Comparison of ENCODE assay signal across 15 mouse cellular contexts in the genomic region with DNA sequence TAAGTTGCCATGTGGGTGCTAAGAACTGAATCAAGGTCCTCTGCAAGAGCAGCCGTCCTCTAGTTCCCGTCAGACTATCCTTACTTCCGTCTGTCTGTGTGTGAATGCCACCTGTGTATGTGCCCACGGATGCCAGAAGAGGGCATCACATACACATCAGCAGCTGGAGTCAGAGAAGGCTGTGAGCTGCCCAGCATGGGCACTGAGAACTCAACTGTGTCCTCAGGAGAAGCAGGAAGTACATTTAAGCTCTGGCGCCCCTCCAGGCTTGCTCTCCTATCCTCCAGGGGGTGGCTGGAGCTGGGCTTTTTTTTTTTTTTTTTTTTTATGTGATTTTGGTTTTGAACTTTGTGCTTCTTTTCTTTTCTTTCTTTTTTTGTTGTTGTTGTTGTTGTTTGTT. TPM values are rescaled to one million over a fixed set of nuclear protein-coding genes. Genes with fewer than 3 reads are reported as not detected.
DNase-seq lines count a peak whose midpoint lies in the region; ATAC-seq and TF ChIP-seq lines count a peak whose summit lies in the region.
"Had no signal": no experiment of that assay in that cellular context is flagged by ENCODE, and none has a peak within 500 bp of the region (broad histone marks: within the 10 kb centered on the region; RNA-seq: fewer than 3 reads in every experiment).

No protein-coding gene starts in this region.

- WGBS in kidney, adult 2 months: 91% methylated on average over 5 of the region's 5 CpGs
- WGBS in hindbrain, embryonic 14.5 days: 77% methylated on average over 5 of the region's 5 CpGs

- no peak overlapping the region for H3K4me3 ChIP-seq in kidney, adult 2 months (ENCODE audit: insufficient read depth, low read depth, low read length)
- H3K4me3 ChIP-seq in hindbrain, embryonic 14.5 days (replicated peaks; ENCODE audit: low read length): no peak overlapping the region
- H3K4me3 ChIP-seq: embryonic facial prominence, embryonic 15.5 days; heart, embryonic 15.5 days; lung, embryonic 15.5 days had no signal

- H3K36me3 ChIP-seq in kidney, adult 2 months (ENCODE audit: control insufficient read depth, insufficient read depth, low read length): no peaks in the 10 kb centered on the region; the same call in none of the 2 replicates
- peaks cover 41% of the 10 kb centered on the region for H3K36me3 ChIP-seq in hindbrain, embryonic 14.5 days (replicated peaks; ENCODE audit: control insufficient read depth, insufficient read depth)

- peak; percentile 31; the same call in 1 of the 2 replicates for TF ChIP-seq CTCF in kidney, adult 2 months (conservative IDR thresholded peaks at IDR 0.05; ENCODE audit: insufficient read depth, insufficient read length, low read depth, low read length)

- H3K27me3 ChIP-seq in kidney, adult 2 months (replicated peaks; ENCODE audit: control insufficient read depth, insufficient read depth, low read length): no peaks in the 10 kb centered on the region
- no peaks in the 10 kb centered on the region for H3K27me3 ChIP-seq in hindbrain, embryonic 14.5 days (ENCODE audit: control insufficient read depth, insufficient read depth, low read length)
- H3K27me3 ChIP-seq: embryonic facial prominence, embryonic 15.5 days; heart, embryonic 15.5 days; lung, embryonic 15.5 days had no signal

- no peak for ATAC-seq in hindbrain, embryonic 14.5 days (ENCODE audit: low FRiP score)

- no peak overlapping the region for H3K9ac ChIP-seq in hindbrain, embryonic 14.5 days
- H3K9ac ChIP-seq: embryonic facial prominence, embryonic 15.5 days; heart, embryonic 15.5 days; lung, embryonic 15.5 days had no signal

- DNase-seq in adrenal gland, postnatal 14 days: peak; percentile 39
- DNase-seq in adrenal gland, adult 8-10 months: no peak
- DNase-seq in kidney, adult 2 months: no peak
- no peak for DNase-seq in kidney, adult 8-10 months
- peak; percentile 40 for DNase-seq in 3T3-L1 (ENCODE audit: low read depth, low spot score)
- DNase-seq in brain, adult 2 months (ENCODE audit: low read depth, low spot score): peak; percentile 18
- no peak for DNase-seq in spleen, postnatal 4 days (ENCODE audit: low spot score in 2 of 2)
- no peak for DNase-seq in hindbrain, embryonic 14.5 days (ENCODE audit: low spot score)
- DNase-seq: adrenal gland, adult 2 months; cerebellum, adult 9-10 months; thymus, postnatal 25 days had no signal

- no peak overlapping the region for H3K4me2 ChIP-seq in hindbrain, embryonic 14.5 days (replicated peaks)
- H3K4me2 ChIP-seq: embryonic facial prominence, embryonic 15.5 days; heart, embryonic 15.5 days; lung, embryonic 15.5 days had no signal

- H3K4me1 ChIP-seq in kidney, adult 2 months (ENCODE audit: control insufficient read depth, insufficient read depth, low read length): no peaks in the 10 kb centered on the region
- H3K4me1 ChIP-seq in hindbrain, embryonic 14.5 days (replicated peaks; ENCODE audit: control insufficient read depth, insufficient read depth, low read length): peaks cover 3% of the 10 kb centered on the region; the same call in 1 of the 2 replicates
- H3K4me1 ChIP-seq: embryonic facial prominence, embryonic 15.5 days; heart, embryonic 15.5 days; lung, embryonic 15.5 days had no signal

- no peak for TF ChIP-seq POLR2A in kidney, adult 2 months (IDR thresholded peaks at IDR 0.05; ENCODE audit: low read depth, low read length)

- no peak overlapping the region for H3K27ac ChIP-seq in kidney, adult 2 months (ENCODE audit: insufficient read depth, low read depth, low read length)
- H3K27ac ChIP-seq in hindbrain, embryonic 14.5 days: no peak overlapping the region
- H3K27ac ChIP-seq: embryonic facial prominence, embryonic 15.5 days; heart, embryonic 15.5 days; lung, embryonic 15.5 days had no signal

- no peaks in the 10 kb centered on the region for H3K9me3 ChIP-seq in hindbrain, embryonic 14.5 days (ENCODE audit: control insufficient read depth, low read length)
- H3K9me3 ChIP-seq: embryonic facial prominence, embryonic 15.5 days; heart, embryonic 15.5 days; lung, embryonic 15.5 days had no signal

RNA-seq across cellular contexts. Expression of a gene that starts 6.7 kb away (rescaled TPM):
- total RNA-seq in adrenal gland, postnatal 14 days (2021): 35.7 and 40.5 TPM in 2 replicates
- total RNA-seq in adrenal gland, adult 8-10 months (2022): 10 to 100 TPM; 42.8 to 55.2 (median 53.0) TPM
- polyA plus RNA-seq in kidney, adult 2 months (2012; rRNA removed): 16.9 and 22.1 TPM in 2 replicates
- polyA plus RNA-seq in hindbrain, embryonic 14.5 days (2014; fragmentation: Nextera tagmentation; extraction: Ambion mirVana): 37.0 and 47.3 TPM in 2 replicates

RNA-seq across cellular contexts. Expression of a gene that starts 49.5 kb away (rescaled TPM):
- 0.41 and 1.2 TPM in 2 replicates for total RNA-seq in adrenal gland, postnatal 14 days (2021)
- under 1 TPM; 0.31 to 1.00 (median 0.65) TPM for total RNA-seq in adrenal gland, adult 8-10 months (2022)
- polyA plus RNA-seq in kidney, adult 2 months (2012; rRNA removed): 0.17 and 0.20 TPM in 2 replicates
- polyA plus RNA-seq in hindbrain, embryonic 14.5 days (2014; fragmentation: Nextera tagmentation; extraction: Ambion mirVana): 4.6 and 5.9 TPM in 2 replicates
- polyA plus RNA-seq: adrenal gland, adult 2 months; spleen, adult 2 months had no signal

Comparison
In these comparisons a context has a peak if more than half of its experiments do, and no peak if none do; other contexts are left out.
1. DNase-seq: peak in adrenal gland, postnatal 14 days (single experiment), 3T3-L1 (single experiment) and brain, adult 2 months (single experiment); none in adrenal gland, adult 8-10 months (single experiment), kidney, adult 2 months (single experiment), kidney, adult 8-10 months (0 of 2), spleen, postnatal 4 days (0 of 2) and hindbrain, embryonic 14.5 days (single experiment).